Mouse (Mus musculus) olfactory bulb, adult 2 months (tissue): ENCODE measurements at regions not wholly inside any gene's neighbourhood (a gene's known extent, or its start where the extent isn't known, plus 50 kb on each side); places are given as distances from the start of the nearest gene placed in this dataset.

Experiments used
- CTCF ChIP-seq: fragments of 200-500 bp; IDR thresholded peaks from 2 replicates; pipeline ENCODE4 v1.5.1; 2012; ENCODE audit warnings: low read depth, mild to moderate bottlenecking, low read length, moderate library complexity; ENCODE audit not compliant: insufficient read depth
- POLR2A ChIP-seq: fragments of 200-500 bp; IDR thresholded peaks from 2 replicates; pipeline ENCODE4 v1.6.1; 2012; ENCODE audit warnings: mild to moderate bottlenecking, low read depth, low read length, moderate library complexity; ENCODE audit not compliant: insufficient read depth

- no peak for TF ChIP-seq CTCF
- no peak for TF ChIP-seq POLR2A
Measured at GRCm38 (mm10) chr9:33766235-33766634, 719.5 kb upstream of the Kirrel3 start.
